Mouse (Mus musculus): Measurements from ENCODE around the gene Tpr. TPM values are rescaled to one million over a fixed set of nuclear protein-coding genes. Genes with fewer than 3 reads are reported as not detected.

Tpr gene
- 139 and 140 TPM in 2 replicates for polyA plus RNA-seq (2014; fragmentation: Nextera tagmentation; extraction: Ambion mirVana)

- Histone ChIP-seq H3K4me3 (ENCODE audit: low read depth, low read length) (peak within 1 kb of the TSS; percentile 76), H3K36me3 (ENCODE audit: control insufficient read depth, insufficient read depth, low read length) (peaks cover 22% of the 10 kb centered on the region), H3K9me3 (ENCODE audit: control insufficient read depth, low read length) (no peaks in the 10 kb centered on the region), H3K4me1 (ENCODE audit: control insufficient read depth, insufficient read depth, low read length) (peaks cover 7% of the 10 kb centered on the region; the same call in 1 of the 2 replicates), H3K27me3 (ENCODE audit: control insufficient read depth, insufficient read depth, low read length) (no peaks in the 10 kb centered on the region), H3K9ac (replicated peaks; ENCODE audit: low read depth, low read length) (peak within 1 kb of the TSS; percentile 74), H3K4me2 (ENCODE audit: low read depth, low read length) (peak within 1 kb of the TSS; percentile 75), H3K27ac (ENCODE audit: low read depth, low read length) (peak within 1 kb of the TSS; percentile 91)
- WGBS = under 1% methylated on average over 68 of the region's 76 CpGs
- ATAC-seq (ENCODE audit: low read depth) = peak; percentile 98
These were observed at the start of gene Tpr, which contains the start of gene Odr4 for GRCm38 (mm10) chr1:150392638-150393487. Tpr (plus strand) TSS chr1:150392838. Odr4 (minus strand) TSS chr1:150393080.

- WGBS = 96% methylated on average over 1 of the region's 1 CpGs
These were observed 31.8 kb upstream of the Tpr start for GRCm38 (mm10) chr1:150360864-150361263.

GRCm38 (mm10) chr1:150372895-150373294 lies 19.7 kb upstream of the Tpr start:
- ATAC-seq (ENCODE audit: low read depth) = no peak
- no peaks in the 10 kb centered on the region for H3K36me3 ChIP-seq (ENCODE audit: control insufficient read depth, insufficient read depth, low read length)
- no peak overlapping the region for H3K4me3 ChIP-seq (ENCODE audit: low read depth, low read length)
- no peaks in the 10 kb centered on the region for H3K4me1 ChIP-seq (ENCODE audit: control insufficient read depth, insufficient read depth, low read length)
- H3K27me3 ChIP-seq (ENCODE audit: control insufficient read depth, insufficient read depth, low read length) = no peaks in the 10 kb centered on the region
- H3K4me2 ChIP-seq (ENCODE audit: low read depth, low read length) = no peak overlapping the region
- no peak overlapping the region for H3K9ac ChIP-seq (replicated peaks; ENCODE audit: low read depth, low read length)
- H3K9me3 ChIP-seq (ENCODE audit: control insufficient read depth, low read length) = no peaks in the 10 kb centered on the region
- WGBS = 94% methylated on average over 3 of the region's 3 CpGs
- H3K27ac ChIP-seq (ENCODE audit: low read depth, low read length) = no peak overlapping the region

More at GRCm38 (mm10) chr1:150360864-150361263, 31.8 kb upstream of the Tpr start:
- no peak overlapping the region for H3K4me2 ChIP-seq (ENCODE audit: low read depth, low read length)
- peaks cover 5% of the 10 kb centered on the region for H3K36me3 ChIP-seq (ENCODE audit: control insufficient read depth, insufficient read depth, low read length)
- H3K27ac ChIP-seq (ENCODE audit: low read depth, low read length) = no peak overlapping the region
- no peaks in the 10 kb centered on the region for H3K27me3 ChIP-seq (ENCODE audit: control insufficient read depth, insufficient read depth, low read length)
- no peak overlapping the region for H3K4me3 ChIP-seq (ENCODE audit: low read depth, low read length)
- H3K4me1 ChIP-seq (ENCODE audit: control insufficient read depth, insufficient read depth, low read length) = no peaks in the 10 kb centered on the region
- no peak overlapping the region for H3K9ac ChIP-seq (replicated peaks; ENCODE audit: low read depth, low read length)
- no peaks in the 10 kb centered on the region for H3K9me3 ChIP-seq (ENCODE audit: control insufficient read depth, low read length)
- ATAC-seq (ENCODE audit: low read depth) = no peak

- no peaks in the 10 kb centered on the region for H3K4me1 ChIP-seq (ENCODE audit: control insufficient read depth, insufficient read depth, low read length)
- WGBS = 91% methylated on average over 2 of the region's 2 CpGs
- H3K36me3 ChIP-seq (ENCODE audit: control insufficient read depth, insufficient read depth, low read length) = no peaks in the 10 kb centered on the region
- no peak overlapping the region for H3K27ac ChIP-seq (ENCODE audit: low read depth, low read length)
- no peak overlapping the region for H3K4me2 ChIP-seq (ENCODE audit: low read depth, low read length)
- no peak for ATAC-seq (ENCODE audit: low read depth)
- H3K9me3 ChIP-seq (ENCODE audit: control insufficient read depth, low read length) = no peaks in the 10 kb centered on the region
- no peaks in the 10 kb centered on the region for H3K27me3 ChIP-seq (ENCODE audit: control insufficient read depth, insufficient read depth, low read length)
- no peak overlapping the region for H3K9ac ChIP-seq (replicated peaks; ENCODE audit: low read depth, low read length)
- H3K4me3 ChIP-seq (ENCODE audit: low read depth, low read length) = no peak overlapping the region
These were observed 18.4 kb upstream of the Tpr start for GRCm38 (mm10) chr1:150374247-150374646.

GRCm38 (mm10) chr1:150384138-150384537 lies 8.5 kb upstream of the Tpr start:
- WGBS = over 99% methylated on average over 4 of the region's 4 CpGs

GRCm38 (mm10) chr1:150387572-150387971 lies 5.1 kb upstream of the Tpr start:
- Histone ChIP-seq H3K36me3 (ENCODE audit: control insufficient read depth, insufficient read depth, low read length) (peaks cover 13% of the 10 kb centered on the region), H3K9me3 (ENCODE audit: control insufficient read depth, low read length) (no peaks in the 10 kb centered on the region), H3K27me3 (ENCODE audit: control insufficient read depth, insufficient read depth, low read length) (no peaks in the 10 kb centered on the region), H3K4me2 (ENCODE audit: low read depth, low read length) (no peak overlapping the region), H3K9ac (replicated peaks; ENCODE audit: low read depth, low read length) (no peak overlapping the region), H3K4me3 (ENCODE audit: low read depth, low read length) (no peak overlapping the region), H3K4me1 (ENCODE audit: control insufficient read depth, insufficient read depth, low read length) (peaks cover 4% of the 10 kb centered on the region; the same call in 1 of the 2 replicates), H3K27ac (ENCODE audit: low read depth, low read length) (no peak overlapping the region)
- 97% methylated on average over 9 of the region's 9 CpGs for WGBS
- ATAC-seq (ENCODE audit: low read depth) = no peak

More at GRCm38 (mm10) chr1:150384138-150384537, 8.5 kb upstream of the Tpr start:
- Histone ChIP-seq H3K9me3 (ENCODE audit: control insufficient read depth, low read length) (no peaks in the 10 kb centered on the region), H3K27ac (ENCODE audit: low read depth, low read length) (no peak overlapping the region), H3K4me1 (ENCODE audit: control insufficient read depth, insufficient read depth, low read length) (no peaks in the 10 kb centered on the region), H3K27me3 (ENCODE audit: control insufficient read depth, insufficient read depth, low read length) (no peaks in the 10 kb centered on the region), H3K4me2 (ENCODE audit: low read depth, low read length) (no peak overlapping the region), H3K4me3 (ENCODE audit: low read depth, low read length) (no peak overlapping the region), H3K36me3 (ENCODE audit: control insufficient read depth, insufficient read depth, low read length) (peaks cover 12% of the 10 kb centered on the region), H3K9ac (replicated peaks; ENCODE audit: low read depth, low read length) (no peak overlapping the region)
- ATAC-seq (ENCODE audit: low read depth) = no peak

GRCm38 (mm10) chr1:150389390-150390129 lies 3.1 kb upstream of the Tpr start:
- Histone ChIP-seq H3K27me3 (ENCODE audit: control insufficient read depth, insufficient read depth, low read length) (no peaks in the 10 kb centered on the region), H3K27ac (ENCODE audit: low read depth, low read length) (no peak overlapping the region), H3K36me3 (ENCODE audit: control insufficient read depth, insufficient read depth, low read length) (peaks cover 13% of the 10 kb centered on the region), H3K9ac (replicated peaks; ENCODE audit: low read depth, low read length) (no peak overlapping the region), H3K9me3 (ENCODE audit: control insufficient read depth, low read length) (no peaks in the 10 kb centered on the region), H3K4me1 (ENCODE audit: control insufficient read depth, insufficient read depth, low read length) (peaks cover 7% of the 10 kb centered on the region; the same call in 1 of the 2 replicates), H3K4me3 (ENCODE audit: low read depth, low read length) (no peak overlapping the region), H3K4me2 (ENCODE audit: low read depth, low read length) (no peak overlapping the region)
- ATAC-seq (ENCODE audit: low read depth) = no peak
- WGBS = 91% methylated on average over 6 of the region's 6 CpGs

GRCm38 (mm10) chr1:150391931-150392637 lies 554 bp upstream of the Tpr start:
- no peaks in the 10 kb centered on the region for H3K9me3 ChIP-seq (ENCODE audit: control insufficient read depth, low read length)
- H3K4me2 ChIP-seq (ENCODE audit: low read depth, low read length) = peak overlapping the region; percentile 64
- peak overlapping the region; percentile 91 for H3K27ac ChIP-seq (ENCODE audit: low read depth, low read length)
- WGBS = 24% methylated on average over 11 of the region's 11 CpGs
- H3K27me3 ChIP-seq (ENCODE audit: control insufficient read depth, insufficient read depth, low read length) = no peaks in the 10 kb centered on the region
- ATAC-seq (ENCODE audit: low read depth) = peak; percentile 38
- H3K4me3 ChIP-seq (ENCODE audit: low read depth, low read length) = peak overlapping the region; percentile 76
- H3K9ac ChIP-seq (replicated peaks; ENCODE audit: low read depth, low read length) = peak overlapping the region; percentile 74
- peaks cover 17% of the 10 kb centered on the region for H3K36me3 ChIP-seq (ENCODE audit: control insufficient read depth, insufficient read depth, low read length)
- peaks cover 7% of the 10 kb centered on the region; the same call in 1 of the 2 replicates for H3K4me1 ChIP-seq (ENCODE audit: control insufficient read depth, insufficient read depth, low read length)
